Mouse (Mus musculus): ENCODE data around the gene Sp1. TPM values are rescaled to one million over a fixed set of nuclear protein-coding genes. Genes with fewer than 3 reads are reported as not detected.

Gene Sp1
- total RNA-seq, 2 experiments from 2014 or later: 16.1 to 19.3 TPM

DNA sequence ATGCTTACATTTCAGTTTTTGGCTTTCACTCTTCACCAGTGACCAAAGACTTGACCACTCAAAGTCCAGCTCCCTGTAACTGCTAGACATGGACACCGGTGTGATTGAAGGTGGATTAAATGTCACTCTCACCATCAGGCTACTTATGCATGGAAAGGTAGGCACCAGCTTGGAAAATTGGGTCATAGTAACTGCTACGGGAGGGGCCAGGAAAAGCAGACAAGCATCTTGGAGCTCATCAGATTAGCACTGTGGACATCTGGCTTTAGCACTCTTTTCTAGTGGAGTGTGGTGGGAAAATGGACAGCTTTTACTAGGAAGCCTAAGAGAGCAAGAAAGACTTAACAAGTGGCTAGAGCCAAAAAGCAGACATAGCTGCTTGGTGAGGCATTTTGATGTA, 67.3 kb downstream of the Sp1 start:
- no peak for DNase-seq (ENCODE audit: low spot score)

DNA sequence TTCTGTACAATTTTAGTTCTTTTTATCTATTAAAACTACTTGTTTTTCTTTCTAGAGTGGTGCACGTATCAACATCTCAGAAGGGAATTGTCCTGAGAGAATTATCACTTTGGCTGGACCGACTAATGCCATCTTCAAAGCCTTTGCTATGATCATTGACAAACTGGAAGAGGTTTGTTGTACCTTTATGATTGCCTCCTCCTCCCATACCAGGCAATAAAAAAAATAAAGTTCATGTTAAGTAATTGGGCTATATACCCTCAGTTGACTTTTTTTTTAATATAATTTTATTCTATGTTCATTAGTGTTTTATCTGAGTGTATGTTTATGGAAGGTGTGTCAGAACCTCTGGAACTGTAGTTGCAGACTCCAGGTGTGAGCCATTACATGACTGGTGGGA, 68.6 kb downstream of the Sp1 start:
- DNase-seq (ENCODE audit: low spot score): no peak

DNA sequence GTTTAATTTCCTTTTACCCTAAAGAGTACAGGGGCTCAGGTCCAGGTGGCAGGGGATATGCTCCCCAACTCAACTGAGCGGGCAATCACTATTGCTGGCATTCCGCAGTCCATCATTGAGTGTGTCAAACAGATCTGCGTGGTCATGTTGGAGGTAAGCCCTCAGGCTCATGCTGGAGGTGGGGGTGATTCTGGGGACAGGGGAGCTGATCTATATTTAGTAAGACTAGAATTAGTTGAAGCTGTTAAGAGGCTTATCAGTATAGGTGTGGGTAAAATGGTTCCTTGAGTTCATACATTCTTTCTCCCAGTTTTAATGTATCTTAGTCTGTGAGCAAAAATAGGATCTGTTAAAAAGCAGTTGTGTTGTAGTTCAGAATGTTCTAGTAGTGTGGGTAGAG, 77.2 kb downstream of the Sp1 start:
- no peak for DNase-seq (ENCODE audit: low spot score)

DNA sequence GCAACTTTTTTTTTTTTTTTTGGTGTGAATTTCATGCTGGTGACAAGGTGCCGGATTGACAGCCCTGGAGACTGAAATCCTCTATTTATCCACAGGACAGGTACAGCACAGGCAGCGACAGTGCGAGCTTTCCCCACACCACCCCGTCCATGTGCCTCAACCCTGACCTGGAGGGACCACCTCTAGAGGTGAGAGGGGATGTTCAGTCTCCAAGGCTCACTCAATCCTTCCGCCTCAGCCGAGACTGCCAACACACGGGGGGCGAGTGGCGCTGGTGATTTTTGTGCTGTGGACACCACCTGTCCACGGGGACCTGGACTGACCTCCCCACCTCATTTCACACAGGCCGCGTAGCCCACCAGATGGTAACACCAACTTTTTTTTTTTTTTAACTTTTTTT, 79.9 kb downstream of the Sp1 start:
- DNase-seq (ENCODE audit: low spot score): no peak

Other genes starting within 250 kb of the Sp1 start
- 10 to 100 TPM; 24.0 to 29.0 TPM for gene Zfp740, start 202.9 kb upstream of the Sp1 start, total RNA-seq (2021)
- 1 to 10 TPM; 5.9 to 7.8 TPM for gene Csad, start 201.4 kb upstream of the Sp1 start, total RNA-seq (2021)
- 1 to 10 TPM; 1.1 to 1.2 TPM for gene Itgb7, start 174.2 kb upstream of the Sp1 start, total RNA-seq (2021)
- 10 to 100 TPM in 1 of 2 experiments, 1 to 10 TPM in 1; 5.9 to 11.6 TPM for gene Rarg, start 148.6 kb upstream of the Sp1 start, total RNA-seq (2021)
- not detected for gene Gm9918, start 135.6 kb upstream of the Sp1 start, total RNA-seq (2021)
- gene Mfsd5, start 126.7 kb upstream of the Sp1 start, total RNA-seq (2021): 10 to 100 TPM; 15.7 to 16.4 TPM
- gene Espl1, start 109.9 kb upstream of the Sp1 start, total RNA-seq (2021): under 1 TPM; 0.21 to 0.36 TPM
- 100 to 1,000 TPM; 264 to 302 TPM for gene Pfdn5, start 80.0 kb upstream of the Sp1 start, total RNA-seq (2021)
- 10 to 100 TPM; 12.9 to 20.2 TPM for gene Myg1, start 74.4 kb upstream of the Sp1 start, total RNA-seq (2021)
- gene Aaas, start 55.4 kb upstream of the Sp1 start, total RNA-seq (2021): 10 to 100 TPM in 1 of 2 experiments, 1 to 10 TPM in 1; 6.6 to 11.4 TPM
- not detected for gene Sp7, start 39.0 kb upstream of the Sp1 start, total RNA-seq (2021)
- gene Amhr2, start 39.2 kb downstream of the Sp1 start, total RNA-seq (2021): 10 to 100 TPM; 11.1 to 17.7 TPM
- gene Prr13, start 52.9 kb downstream of the Sp1 start, total RNA-seq (2021): 10 to 100 TPM; 20.4 to 23.2 TPM
- gene Pcbp2, start 64.4 kb downstream of the Sp1 start, total RNA-seq (2021): 100 to 1,000 TPM; 403 to 410 TPM
- gene Gm10337, start 97.6 kb downstream of the Sp1 start, total RNA-seq (2021): not detected
- gene Map3k12, start 110.9 kb downstream of the Sp1 start, total RNA-seq (2021): 1 to 10 TPM in 1 of 2 experiments, under 1 TPM in 1; 0.82 to 1.5 TPM
- 10 to 100 TPM; 28.2 to 33.3 TPM for gene Tarbp2, start 112.0 kb downstream of the Sp1 start, total RNA-seq (2021)
- 1 to 10 TPM; 1.5 to 1.8 TPM for gene Npff, start 118.8 kb downstream of the Sp1 start, total RNA-seq (2021)
- under 1 TPM in 1 of 2 experiments, not detected in 1; 0.57 TPM for gene Gm28047, start 218.9 kb downstream of the Sp1 start, total RNA-seq (2021)
- gene Atf7, start 219.3 kb downstream of the Sp1 start, total RNA-seq (2021): 10 to 100 TPM; 49.4 to 53.7 TPM

All from gastrocnemius, adult 18-20 months (tissue).